Mouse (Mus musculus): ENCODE measurements at regions not wholly inside any gene's neighbourhood (a gene's known extent, or its start where the extent isn't known, plus 50 kb on each side); places are given as distances from the start of the nearest gene placed in this dataset.

GRCm38 (mm10) chr3:66403707-66404106 lies 107.1 kb upstream of the Veph1 start:
- Histone ChIP-seq H3K9ac (replicated peaks; ENCODE audit: low read length, poor library complexity, severe bottlenecking) (no peak overlapping the region), H3K4me2 (ENCODE audit: low read depth, low read length, poor library complexity, severe bottlenecking) (no peak overlapping the region), H3K4me3 (ENCODE audit: low read depth, low read length) (no peak overlapping the region), H3K27ac (ENCODE audit: low read depth, low read length) (no peak overlapping the region), H3K27me3 (ENCODE audit: insufficient read depth, low read length) (no peaks in the 10 kb centered on the region), H3K36me3 (ENCODE audit: insufficient read depth, low read length) (no peaks in the 10 kb centered on the region), H3K9me3 (ENCODE audit: low read length) (no peaks in the 10 kb centered on the region), H3K4me1 (ENCODE audit: insufficient read depth, low read length) (no peaks in the 10 kb centered on the region)
- no peak for TF ChIP-seq CTCF (IDR thresholded peaks at IDR 0.05)
- no peak for DNase-seq (ENCODE audit: low spot score)
- ATAC-seq (ENCODE audit: low FRiP score): no peak
- 95% methylated on average over 2 of the region's 2 CpGs for WGBS

GRCm38 (mm10) chr3:66400791-66401568 lies 104.3 kb upstream of the Veph1 start:
- Histone ChIP-seq H3K27me3 (ENCODE audit: insufficient read depth, low read length) (no peaks in the 10 kb centered on the region), H3K9ac (replicated peaks; ENCODE audit: low read length, poor library complexity, severe bottlenecking) (no peak overlapping the region), H3K27ac (ENCODE audit: low read depth, low read length) (no peak overlapping the region), H3K4me1 (ENCODE audit: insufficient read depth, low read length) (no peaks in the 10 kb centered on the region), H3K9me3 (ENCODE audit: low read length) (no peaks in the 10 kb centered on the region), H3K4me2 (ENCODE audit: low read depth, low read length, poor library complexity, severe bottlenecking) (no peak overlapping the region), H3K4me3 (ENCODE audit: low read depth, low read length) (no peak overlapping the region), H3K36me3 (ENCODE audit: insufficient read depth, low read length) (no peaks in the 10 kb centered on the region)
- DNase-seq (ENCODE audit: low spot score): no peak
- ATAC-seq (ENCODE audit: low FRiP score): no peak
- WGBS: 63% methylated on average over 16 of the region's 16 CpGs
- TF ChIP-seq CTCF (IDR thresholded peaks at IDR 0.05): no peak

GRCm38 (mm10) chr3:66398214-66399150 lies 101.8 kb upstream of the Veph1 start:
- no peaks in the 10 kb centered on the region for H3K27me3 ChIP-seq (ENCODE audit: insufficient read depth, low read length)
- H3K9me3 ChIP-seq (ENCODE audit: low read length): no peaks in the 10 kb centered on the region
- no peak overlapping the region for H3K4me3 ChIP-seq (ENCODE audit: low read depth, low read length)
- DNase-seq (ENCODE audit: low spot score) (peak; percentile 61), ATAC-seq (ENCODE audit: low FRiP score) (no peak)
- no peak overlapping the region for H3K27ac ChIP-seq (ENCODE audit: low read depth, low read length)
- no peak overlapping the region for H3K4me2 ChIP-seq (ENCODE audit: low read depth, low read length, poor library complexity, severe bottlenecking)
- no peaks in the 10 kb centered on the region for H3K4me1 ChIP-seq (ENCODE audit: insufficient read depth, low read length)
- no peaks in the 10 kb centered on the region for H3K36me3 ChIP-seq (ENCODE audit: insufficient read depth, low read length)
- H3K9ac ChIP-seq (replicated peaks; ENCODE audit: low read length, poor library complexity, severe bottlenecking): no peak overlapping the region
- peak; percentile 43 for TF ChIP-seq CTCF (IDR thresholded peaks at IDR 0.05)
- 54% methylated on average over 12 of the region's 12 CpGs for WGBS

GRCm38 (mm10) chr3:66375088-66375910 lies 78.7 kb upstream of the Veph1 start:
- no peak for TF ChIP-seq CTCF (IDR thresholded peaks at IDR 0.05)
- Histone ChIP-seq H3K4me3 (ENCODE audit: low read depth, low read length) (no peak overlapping the region), H3K27ac (ENCODE audit: low read depth, low read length) (no peak overlapping the region), H3K4me2 (ENCODE audit: low read depth, low read length, poor library complexity, severe bottlenecking) (no peak overlapping the region), H3K4me1 (ENCODE audit: insufficient read depth, low read length) (no peaks in the 10 kb centered on the region), H3K9ac (replicated peaks; ENCODE audit: low read length, poor library complexity, severe bottlenecking) (no peak overlapping the region), H3K36me3 (ENCODE audit: insufficient read depth, low read length) (no peaks in the 10 kb centered on the region), H3K27me3 (ENCODE audit: insufficient read depth, low read length) (no peaks in the 10 kb centered on the region), H3K9me3 (ENCODE audit: low read length) (no peaks in the 10 kb centered on the region)
- 87% methylated on average over 14 of the region's 14 CpGs for WGBS
- no peak for DNase-seq (ENCODE audit: low spot score)
- ATAC-seq (ENCODE audit: low FRiP score): no peak

- ATAC-seq (ENCODE audit: low FRiP score) (no peak), DNase-seq (ENCODE audit: low spot score) (no peak)
- H3K27ac ChIP-seq (ENCODE audit: low read depth, low read length): no peak overlapping the region
- H3K4me2 ChIP-seq (ENCODE audit: low read depth, low read length, poor library complexity, severe bottlenecking): no peak overlapping the region
- no peak overlapping the region for H3K4me3 ChIP-seq (ENCODE audit: low read depth, low read length)
- no peaks in the 10 kb centered on the region for H3K9me3 ChIP-seq (ENCODE audit: low read length)
- H3K27me3 ChIP-seq (ENCODE audit: insufficient read depth, low read length): no peaks in the 10 kb centered on the region
- TF ChIP-seq CTCF (IDR thresholded peaks at IDR 0.05): no peak
- H3K4me1 ChIP-seq (ENCODE audit: insufficient read depth, low read length): no peaks in the 10 kb centered on the region
- 90% methylated on average over 4 of the region's 4 CpGs for whole genome bisulfite sequencing
- no peaks in the 10 kb centered on the region for H3K36me3 ChIP-seq (ENCODE audit: insufficient read depth, low read length)
- H3K9ac ChIP-seq (replicated peaks; ENCODE audit: low read length, poor library complexity, severe bottlenecking): no peak overlapping the region
These were observed 78.0 kb upstream of the Veph1 start for GRCm38 (mm10) chr3:66374603-66375002.

Measured in midbrain, postnatal 0 days (tissue).